Mouse (Mus musculus): ENCODE measurements at regions not wholly inside any gene's neighbourhood (a gene's known extent, or its start where the extent isn't known, plus 50 kb on each side); places are given as distances from the start of the nearest gene placed in this dataset.

DNA sequence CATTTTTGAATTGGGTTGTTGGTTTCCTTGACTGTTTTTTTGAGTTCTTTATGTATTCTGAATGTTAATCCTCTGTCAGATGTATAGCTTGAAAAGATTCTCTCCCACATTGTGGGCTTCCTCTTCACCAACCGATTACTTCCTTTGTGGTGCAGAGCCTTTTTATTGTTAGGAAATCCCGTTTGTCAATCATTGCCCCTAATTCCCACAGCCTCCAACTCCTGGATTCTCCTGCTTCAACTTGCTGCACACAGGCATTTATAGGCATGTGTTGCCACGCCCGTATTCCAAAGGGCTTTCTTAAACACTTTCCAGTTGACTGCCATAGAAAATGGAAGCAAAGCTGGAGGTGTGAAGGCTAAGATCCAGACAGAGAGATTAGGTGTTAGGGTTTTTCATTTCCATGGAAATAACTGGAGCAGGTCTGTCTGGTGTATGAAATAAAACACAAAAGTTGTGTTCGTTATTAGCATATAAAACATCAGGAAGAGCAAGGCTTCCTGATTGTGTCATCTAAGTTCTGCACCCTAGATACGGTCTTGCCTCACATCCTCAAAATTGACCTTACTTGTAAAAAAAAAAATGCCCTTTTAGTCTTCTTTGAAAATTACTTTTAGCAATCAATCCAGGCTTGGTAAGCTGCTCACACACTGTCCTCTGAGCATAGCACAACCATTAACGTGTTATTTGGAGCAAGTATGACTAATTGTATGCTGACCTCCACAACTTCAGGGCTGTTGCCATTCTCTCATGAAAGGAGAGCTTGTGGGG, 87.7 kb upstream of the Tex13c2 start:
- TF ChIP-seq CTCF (IDR thresholded peaks at IDR 0.05; ENCODE audit: control insufficient read depth, insufficient read depth, insufficient replicate concordance, low read depth, low read length) = no peak
- TF ChIP-seq POLR2A (IDR thresholded peaks at IDR 0.05; ENCODE audit: control insufficient read depth, low read depth, low read length) = no peak

All from testis, adult 2 months (tissue).